Mouse (Mus musculus) cerebellum, adult 2 months (tissue): ENCODE measurements around the gene Cped1.

ENCODE experiments used
- CTCF ChIP-seq: fragments of 200-500 bp; IDR thresholded peaks from 2 replicates; pipeline ENCODE4 v1.5.1; 2011; ENCODE audit warnings: low read depth, mild to moderate bottlenecking, control low read depth, low read length, moderate library complexity, borderline replicate concordance; ENCODE audit not compliant: insufficient read depth
- POLR2A ChIP-seq: fragments of 200-500 bp; IDR thresholded peaks from 2 replicates; pipeline ENCODE4 v1.6.1; 2011; ENCODE audit warnings: low read length, control low read depth, borderline replicate concordance; ENCODE audit not compliant: insufficient read depth

- TF ChIP-seq POLR2A: no peak
- TF ChIP-seq CTCF: no peak
Measured at GRCm38 (mm10) chr6:21991151-21991550, 5.4 kb downstream of the Cped1 start.
